In genomic region chr1:86199026-86199425, GRCm38 (mm10) we compare ENCODE assay signal across 30 mouse cellular contexts.
"Had no signal": no experiment of that assay in that cellular context is flagged by ENCODE, and none has a peak within 500 bp of the region (broad histone marks: within the 10 kb centered on the region; RNA-seq: fewer than 3 reads in every experiment).

No protein-coding gene starts in this region.

- H3K9ac ChIP-seq: limb, embryonic 12.5 days; limb, embryonic 13.5 days; limb, embryonic 15.5 days; liver, embryonic 12.5 days; liver, embryonic 13.5 days; liver, embryonic 14.5 days; liver, embryonic 15.5 days; liver, postnatal 0 days; lung, embryonic 14.5 days; lung, embryonic 15.5 days; midbrain, embryonic 12.5 days; midbrain, embryonic 13.5 days; midbrain, embryonic 15.5 days had no signal

- H3K4me1 ChIP-seq: limb, embryonic 10.5 days; limb, embryonic 12.5 days; limb, embryonic 13.5 days; limb, embryonic 15.5 days; liver, embryonic 12.5 days; liver, embryonic 13.5 days; liver, embryonic 15.5 days; lung, embryonic 15.5 days; midbrain, embryonic 12.5 days; midbrain, embryonic 13.5 days; midbrain, embryonic 15.5 days had no signal

- H3K4me2 ChIP-seq: limb, embryonic 12.5 days; limb, embryonic 13.5 days; limb, embryonic 15.5 days; liver, embryonic 11.5 days; liver, embryonic 12.5 days; liver, embryonic 13.5 days; liver, embryonic 15.5 days; lung, embryonic 14.5 days; lung, embryonic 15.5 days; midbrain, embryonic 12.5 days; midbrain, embryonic 13.5 days; midbrain, embryonic 15.5 days had no signal

- ATAC-seq: liver, embryonic 12.5 days; liver, postnatal 0 days; lung, postnatal 0 days; midbrain, embryonic 13.5 days; midbrain, embryonic 15.5 days; midbrain, embryonic 16.5 days had no signal

- H3K27me3 ChIP-seq: limb, embryonic 12.5 days; limb, embryonic 13.5 days; limb, embryonic 15.5 days; liver, embryonic 12.5 days; liver, embryonic 13.5 days; liver, embryonic 15.5 days; lung, embryonic 15.5 days; megakaryocyte, embryonic 14.5 days; midbrain, embryonic 12.5 days; midbrain, embryonic 13.5 days; midbrain, embryonic 15.5 days had no signal

- DNase-seq: liver; liver, embryonic 13.5 days; liver, postnatal 0 days; lung, adult 18-20 months; lung, adult 2 months; lung, embryonic 14.5 days; lung, postnatal 10 days; lung, postnatal 14 days; lung, postnatal 36 days; lung, postnatal 4 days; midbrain, embryonic 14.5 days had no signal

- H3K27ac ChIP-seq: left cerebral cortex, adult 2 months; limb, embryonic 10.5 days; limb, embryonic 12.5 days; limb, embryonic 13.5 days; limb, embryonic 15.5 days; liver, embryonic 12.5 days; liver, embryonic 13.5 days; liver, embryonic 14.5 days; liver, embryonic 15.5 days; lung, embryonic 15.5 days; macrophage; midbrain, embryonic 10.5 days; midbrain, embryonic 12.5 days; midbrain, embryonic 13.5 days; midbrain, embryonic 15.5 days had no signal

- H3K4me3 ChIP-seq: left cerebral cortex, adult 2 months; limb, embryonic 10.5 days; limb, embryonic 12.5 days; limb, embryonic 13.5 days; limb, embryonic 15.5 days; liver, embryonic 12.5 days; liver, embryonic 13.5 days; liver, embryonic 15.5 days; lung, embryonic 15.5 days; megakaryocyte, embryonic 14.5 days; midbrain, embryonic 10.5 days; midbrain, embryonic 12.5 days; midbrain, embryonic 13.5 days; midbrain, embryonic 15.5 days; myocyte had no signal

- H3K9me3 ChIP-seq: limb, embryonic 10.5 days; limb, embryonic 12.5 days; limb, embryonic 13.5 days; limb, embryonic 15.5 days; liver, embryonic 12.5 days; liver, embryonic 13.5 days; liver, embryonic 15.5 days; lung, embryonic 15.5 days; megakaryocyte, embryonic 14.5 days; midbrain, embryonic 10.5 days; midbrain, embryonic 13.5 days; midbrain, embryonic 15.5 days had no signal
